Mouse (Mus musculus) testis, adult 2 months (tissue): ENCODE measurements around the gene Draxin. TPM values are rescaled to one million over a fixed set of nuclear protein-coding genes. Genes with fewer than 3 reads are reported as not detected.

Experiments
- H3K27ac ChIP-seq: fragments of 200-500 bp; 2 replicates; pipeline ENCODE4 v1.5.1; 2012; ENCODE audit warnings: low read depth, low read length; ENCODE audit not compliant: control insufficient read depth, insufficient read depth
- H3K27me3 ChIP-seq: fragments of 200-500 bp; 2 replicates; pipeline ENCODE4 v1.6.1; 2012; ENCODE audit warnings: mild to moderate bottlenecking, low read length, moderate library complexity; ENCODE audit not compliant: control insufficient read depth, insufficient read depth
- H3K36me3 ChIP-seq: fragments of 200-500 bp; 2 replicates; pipeline ENCODE4 v1.6.1; 2012; ENCODE audit warnings: mild to moderate bottlenecking, low read length; ENCODE audit not compliant: control insufficient read depth, insufficient read depth
- H3K4me1 ChIP-seq: fragments of 200-500 bp; 2 replicates; pipeline ENCODE4 v1.6.1; 2012; ENCODE audit warnings: low read length; ENCODE audit not compliant: control insufficient read depth, insufficient read depth
- H3K4me3 ChIP-seq: fragments of 200-500 bp; 2 replicates; pipeline ENCODE4 v1.5.1; 2012; ENCODE audit warnings: low read depth, mild to moderate bottlenecking, low read length, moderate library complexity, mixed read lengths; ENCODE audit not compliant: control insufficient read depth
- CTCF ChIP-seq: fragments of 200-500 bp; IDR thresholded peaks from 2 replicates; pipeline ENCODE4 v1.5.1; 2012; ENCODE audit warnings: low read depth, mild to moderate bottlenecking, inconsistent platforms, low read length, moderate library complexity; ENCODE audit not compliant: control insufficient read depth, insufficient read depth, insufficient replicate concordance
- POLR2A ChIP-seq: fragments of 200-500 bp; IDR thresholded peaks from 2 replicates; pipeline ENCODE4 v1.6.1; 2012; ENCODE audit warnings: low read depth, mild to moderate bottlenecking, inconsistent platforms, low read length, moderate library complexity; ENCODE audit not compliant: control insufficient read depth
- polyA plus RNA-seq: library from polyadenylated mRNA; depleted of rRNA; stranded (reverse); fragments of >200 nt; gene quantifications from 2 replicates; pipeline ENCODE4 v1.2.3, GENCODE M21; 2012

The Draxin gene
- polyA plus RNA-seq, 1 experiment: 0.32 TPM

DNA sequence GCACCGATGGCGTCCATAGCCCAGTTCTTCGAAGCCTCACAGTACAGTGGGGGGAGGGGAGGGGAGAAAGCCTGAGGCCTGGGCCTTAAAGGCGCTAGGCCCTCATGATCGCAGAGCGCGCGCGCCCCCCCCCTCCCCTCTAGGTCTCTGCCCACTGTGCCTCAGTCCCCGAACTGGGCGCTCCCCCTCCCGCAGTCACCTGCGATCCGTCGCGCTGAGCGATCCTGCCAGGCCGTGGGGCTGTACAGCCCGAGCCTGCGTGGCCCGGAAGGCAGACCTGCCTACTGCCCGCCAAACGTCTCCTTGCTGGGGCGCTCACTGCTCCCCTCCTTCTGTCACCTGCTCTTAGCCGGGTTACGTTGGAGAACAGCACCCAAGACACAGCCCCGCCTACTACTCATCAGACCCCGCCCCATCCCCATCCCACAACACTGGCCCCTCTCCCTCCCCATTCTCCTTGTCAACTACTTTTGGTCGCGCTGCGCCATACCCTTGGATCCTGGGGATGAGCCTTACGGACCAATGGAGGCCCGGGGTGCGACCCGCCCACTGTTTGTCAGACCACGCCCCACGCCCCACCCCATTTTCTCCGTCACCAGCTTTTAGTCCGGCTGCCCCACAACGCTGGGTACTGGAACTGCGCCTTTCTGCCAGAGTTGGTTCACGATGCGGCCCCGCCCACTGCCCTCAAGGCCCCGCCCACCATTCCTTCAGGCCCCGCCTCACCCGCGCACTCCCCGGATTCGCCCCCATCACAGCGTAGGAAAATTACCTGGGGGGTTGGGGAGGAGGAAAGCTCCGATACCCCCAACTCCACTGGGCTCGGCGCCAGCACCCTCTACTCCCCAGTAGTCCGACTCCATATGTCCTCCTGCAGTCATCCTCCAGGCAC, 29.3 kb upstream of the Draxin start:
- Histone ChIP-seq H3K4me1 (peaks cover 20% of the 10 kb centered on the region), H3K36me3 (no peaks in the 10 kb centered on the region), H3K27ac (peak overlapping the region; percentile 89), H3K4me3 (peak overlapping the region; percentile 93), H3K27me3 (no peaks in the 10 kb centered on the region)
- TF ChIP-seq CTCF (no peak), POLR2A (peak; percentile 48)

DNA sequence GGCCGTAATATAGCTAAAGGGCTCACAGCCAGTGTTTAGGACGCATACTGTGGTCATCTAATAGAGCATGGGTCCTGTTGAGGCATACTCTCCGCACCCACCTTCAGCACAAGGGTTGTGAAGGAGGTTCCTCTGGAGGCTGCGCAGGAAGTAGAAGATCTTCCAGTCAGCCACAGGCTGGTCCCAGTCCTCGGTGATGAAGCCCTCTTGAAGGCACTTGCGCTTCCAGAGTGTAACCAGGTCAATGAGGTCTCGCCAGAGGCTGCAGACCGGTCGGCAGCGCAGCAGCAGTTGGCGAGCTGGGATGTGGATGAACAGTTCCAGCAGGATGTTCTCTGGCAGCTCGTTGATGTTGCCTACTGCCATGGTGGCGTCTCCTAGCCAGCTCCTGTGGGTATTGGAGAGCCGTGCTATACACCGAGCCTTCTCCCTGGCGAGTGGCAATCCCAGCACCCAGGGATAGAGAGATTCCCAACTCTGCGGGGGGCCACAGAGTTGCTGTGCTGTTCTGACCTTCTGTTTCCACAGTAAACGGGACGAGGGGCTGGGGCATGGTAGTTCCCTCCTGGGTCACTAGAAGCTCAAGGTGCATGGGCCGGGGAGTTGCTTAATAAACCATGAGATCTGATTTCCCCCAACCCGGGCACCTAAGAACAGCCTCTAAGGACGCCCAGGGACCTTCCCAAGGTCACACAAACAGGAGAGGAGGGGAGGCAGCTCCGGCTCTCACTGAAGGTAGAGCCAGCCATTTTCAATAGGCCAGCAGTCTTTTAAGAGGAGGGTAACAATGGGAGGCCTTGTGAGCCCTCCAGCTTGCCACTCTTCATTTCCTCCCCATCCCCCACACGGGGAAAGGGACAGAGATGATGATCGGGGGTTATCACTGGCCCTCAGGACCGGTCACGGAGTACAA, 28.2 kb upstream of the Draxin start:
- Histone ChIP-seq H3K27me3 (no peaks in the 10 kb centered on the region), H3K4me3 (peak overlapping the region; percentile 90), H3K4me1 (peaks cover 17% of the 10 kb centered on the region), H3K27ac (peak overlapping the region; percentile 82), H3K36me3 (no peaks in the 10 kb centered on the region)
- TF ChIP-seq CTCF (no peak), POLR2A (peak; percentile 58)

GRCm38 (mm10) chr4:148154982-148155381, 24.5 kb upstream of the Draxin start:
- H3K4me1 ChIP-seq: peaks cover 21% of the 10 kb centered on the region
- no peak for TF ChIP-seq CTCF
- TF ChIP-seq POLR2A: no peak
- H3K4me3 ChIP-seq: no peak overlapping the region
- H3K27ac ChIP-seq: no peak overlapping the region
- no peaks in the 10 kb centered on the region for H3K36me3 ChIP-seq
- H3K27me3 ChIP-seq: no peaks in the 10 kb centered on the region

DNA sequence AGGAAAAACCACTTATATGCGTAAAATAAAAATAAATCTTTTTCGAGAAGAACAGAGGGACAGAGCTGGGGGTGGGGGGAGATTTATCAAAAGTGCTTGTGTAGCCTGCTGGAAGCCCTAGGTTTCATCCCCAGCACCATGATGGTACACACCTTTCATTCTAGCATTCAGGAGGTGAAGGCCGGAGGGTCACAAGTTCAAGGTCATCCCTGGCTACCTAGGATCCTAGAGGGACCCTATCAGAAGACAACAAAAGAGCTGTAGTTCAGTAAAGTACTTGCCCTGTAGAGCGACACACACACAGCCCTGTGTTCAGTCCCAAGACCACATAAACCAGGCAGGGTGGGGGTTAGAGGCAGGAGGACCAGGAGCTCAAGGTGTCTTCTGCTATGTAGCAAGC, 23.5 kb upstream of the Draxin start:
- H3K4me3 ChIP-seq: no peak overlapping the region
- H3K4me1 ChIP-seq: peaks cover 25% of the 10 kb centered on the region
- no peak overlapping the region for H3K27ac ChIP-seq
- H3K36me3 ChIP-seq: no peaks in the 10 kb centered on the region
- TF ChIP-seq CTCF (no peak), POLR2A (no peak)
- H3K27me3 ChIP-seq: no peaks in the 10 kb centered on the region

GRCm38 (mm10) chr4:148152547-148152946, 22.0 kb upstream of the Draxin start:
- Histone ChIP-seq H3K4me3 (peak overlapping the region; percentile 95), H3K27me3 (no peaks in the 10 kb centered on the region), H3K36me3 (no peaks in the 10 kb centered on the region; the same call in 1 of the 2 replicates), H3K27ac (peak overlapping the region; percentile 69), H3K4me1 (peaks cover 20% of the 10 kb centered on the region)
- TF ChIP-seq POLR2A: no peak
- TF ChIP-seq CTCF: no peak

GRCm38 (mm10) chr4:148151267-148152168, 21.0 kb upstream of the Draxin start, which contains the start of gene Fbxo6:
Gene Fbxo6, minus strand, starts transcription at chr4:148152140.
- H3K4me3 ChIP-seq: peak within 1 kb of the TSS; percentile 95
- H3K4me1 ChIP-seq: peaks cover 20% of the 10 kb centered on the region
- H3K36me3 ChIP-seq: no peaks in the 10 kb centered on the region; the same call in 1 of the 2 replicates
- TF ChIP-seq CTCF (peak; percentile 31; the same call in 1 of the 2 replicates), POLR2A (no peak)
- peak within 1 kb of the TSS; percentile 88 for H3K27ac ChIP-seq
- no peaks in the 10 kb centered on the region for H3K27me3 ChIP-seq
